Mouse (Mus musculus) gastrocnemius, adult 2 months (tissue): ENCODE data around the gene Hsd17b12. TPM values are rescaled to one million over a fixed set of nuclear protein-coding genes. Genes with fewer than 3 reads are reported as not detected.

Experiments
- DNase-seq: peaks from one replicate; pipeline ENCODE4 v3.0.0; 2022
- H3K27ac ChIP-seq: fragments of 200-600 bp; 2 replicates; pipeline ENCODE4 v1.8.1; 2022; ENCODE audit warnings: mild to moderate bottlenecking
- H3K4me3 ChIP-seq: fragments of 200-600 bp; 2 replicates; pipeline ENCODE4 v1.8.1; 2022; ENCODE audit warnings: mild to moderate bottlenecking, moderate library complexity
- CTCF ChIP-seq: fragments of 200-600 bp; IDR thresholded peaks from 2 replicates; pipeline ENCODE4 v1.8.1; 2022; ENCODE audit warnings: antibody characterized with exemption, mild to moderate bottlenecking, moderate library complexity
- intact Hi-C: fragments of 180-260 bp; cut with DNase I; formaldehyde crosslinking; loops from one replicate; pipeline ENCODE4 v1.15.1; 2025
- microRNA-seq: library from miRNA; unstranded; fragments of <30 nt; microRNA quantifications from one replicate; pipeline ENCODE4 v1.2.0, GENCODE M21; 2021
- total RNA-seq, 2 experiments: library from RNA; stranded (reverse); gene quantifications; 2 replicates each; pipeline ENCODE4 v1.2.3; 2021

The Hsd17b12 gene
- total RNA-seq, 2 experiments from 2014 or later = 5.1 to 8.2 TPM

GRCm38 (mm10) chr2:94035428-94036331, 122.1 kb downstream of the Hsd17b12 start:
- Histone ChIP-seq H3K27ac (no peak overlapping the region), H3K4me3 (no peak overlapping the region)
- intact Hi-C loops = loop anchor here (2.0 kb wide), 2 partner anchors 209 to 255 kb away; no protein-coding TSS in a partner anchor
- TF ChIP-seq CTCF = peak; percentile 94
- DNase-seq = peak; percentile 68

- intact Hi-C loops = no loop called here
- Histone ChIP-seq H3K4me3 (no peak overlapping the region), H3K27ac (peak overlapping the region; percentile 69; the same call in 1 of the 2 replicates)
- DNase-seq = no peak
- TF ChIP-seq CTCF = no peak
Measured at GRCm38 (mm10) chr2:94030602-94031001, 127.2 kb downstream of the Hsd17b12 start.

DNA sequence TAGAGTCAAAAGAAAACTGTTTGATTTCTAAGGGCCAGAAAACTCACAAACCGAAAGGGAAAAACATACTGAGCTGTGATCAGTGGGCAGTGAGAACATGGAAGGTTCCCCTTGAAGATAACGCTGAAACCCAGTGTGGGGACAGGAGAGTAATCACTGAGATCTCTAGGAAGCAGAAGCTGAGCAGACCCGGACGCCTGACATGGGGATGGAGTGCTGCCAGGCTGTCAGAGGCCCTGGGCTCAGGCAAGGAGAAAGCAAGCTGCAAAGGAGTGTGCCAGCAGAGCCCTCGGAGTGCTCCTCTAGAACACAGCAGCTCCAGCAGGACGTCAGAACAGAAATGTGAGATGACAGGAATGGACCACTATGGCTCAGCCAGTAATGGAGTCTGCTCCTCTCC, 133.1 kb downstream of the Hsd17b12 start:
- intact Hi-C loops = no loop called here
- no peak overlapping the region for H3K4me3 ChIP-seq
- no peak overlapping the region for H3K27ac ChIP-seq
- DNase-seq = no peak
- TF ChIP-seq CTCF = no peak

GRCm38 (mm10) chr2:94010335-94011291, 147.2 kb downstream of the Hsd17b12 start, which contains the start of gene Alkbh3:
TSS of gene Alkbh3 (minus strand) at chr2:94010807.
- DNase-seq = peak; percentile 94
- intact Hi-C loops = no loop called here
- H3K27ac ChIP-seq = peak within 1 kb of the TSS; percentile 95

DNA sequence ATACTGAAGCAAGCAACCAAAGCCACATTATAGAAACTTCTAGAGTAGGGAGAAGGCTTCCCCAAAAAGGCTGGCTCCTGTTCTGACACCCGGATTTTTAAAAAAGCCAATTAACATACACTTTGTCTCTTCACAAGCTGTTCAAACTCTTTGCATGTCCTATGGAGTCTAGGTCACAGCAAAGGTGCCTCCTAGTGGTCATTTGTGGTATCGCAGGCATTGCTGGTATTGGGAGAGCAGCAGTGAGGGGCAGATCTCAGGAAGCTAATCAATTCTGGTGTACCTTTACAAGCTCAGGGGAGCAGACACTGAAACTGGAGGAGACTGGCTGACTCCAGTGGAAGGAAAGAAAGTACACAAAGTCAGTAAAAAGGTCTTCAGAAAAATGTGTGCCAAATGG, 155.4 kb downstream of the Hsd17b12 start:
- peak; percentile 84 for DNase-seq
- intact Hi-C loops = loop anchor here (1.0 kb wide), 1 partner anchor 131 kb away; no protein-coding TSS in a partner anchor

More at GRCm38 (mm10) chr2:94010335-94011291, 147.2 kb downstream of the Hsd17b12 start, which contains the start of gene Alkbh3:
- peak within 1 kb of the TSS; percentile 90 for H3K4me3 ChIP-seq
- TF ChIP-seq CTCF = no peak

GRCm38 (mm10) chr2:94001918-94002317, 155.8 kb downstream of the Hsd17b12 start:
- no peak overlapping the region for H3K27ac ChIP-seq
- intact Hi-C loops = loop anchor here (1.0 kb wide), 1 partner anchor 131 kb away; no protein-coding TSS in a partner anchor

More for the DNA sequence above, 155.4 kb downstream of the Hsd17b12 start:
- Histone ChIP-seq H3K4me3 (no peak overlapping the region), H3K27ac (no peak overlapping the region)
- peak; percentile 99 for TF ChIP-seq CTCF

DNA sequence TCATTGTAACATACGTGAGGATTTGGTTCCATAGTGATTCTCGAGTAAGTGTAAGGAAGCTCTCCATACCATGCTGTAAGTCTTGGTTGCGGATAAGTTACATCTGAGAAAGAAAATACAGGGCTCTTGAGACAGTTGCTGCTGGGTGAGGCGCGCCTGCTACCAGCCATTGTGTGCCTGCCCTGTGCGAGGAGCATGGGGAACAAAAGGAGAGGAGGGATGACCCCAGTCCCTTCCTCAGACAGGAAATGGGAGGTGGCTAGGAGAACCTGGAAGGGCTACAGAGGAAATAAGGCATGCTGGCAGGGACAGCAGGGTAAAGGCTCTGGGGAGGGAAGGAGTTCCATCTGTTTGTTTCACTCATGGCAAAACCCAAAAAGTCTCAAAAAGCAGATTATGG, 156.4 kb downstream of the Hsd17b12 start:
- no peak for DNase-seq
- Histone ChIP-seq H3K4me3 (no peak overlapping the region), H3K27ac (no peak overlapping the region)
- intact Hi-C loops = no loop called here
- TF ChIP-seq CTCF = no peak

More at GRCm38 (mm10) chr2:94001918-94002317, 155.8 kb downstream of the Hsd17b12 start:
- H3K4me3 ChIP-seq = no peak overlapping the region
- TF ChIP-seq CTCF = no peak
- no peak for DNase-seq

GRCm38 (mm10) chr2:93996254-93996653, 161.5 kb downstream of the Hsd17b12 start, which contains the start of gene Gm27027:
TSS of gene Gm27027 (minus strand) at chr2:93996354.
- no peak for TF ChIP-seq CTCF
- intact Hi-C loops = no loop called here
- Histone ChIP-seq H3K27ac (no peak within 1 kb of the TSS), H3K4me3 (no peak within 1 kb of the TSS)
- DNase-seq = no peak

DNA sequence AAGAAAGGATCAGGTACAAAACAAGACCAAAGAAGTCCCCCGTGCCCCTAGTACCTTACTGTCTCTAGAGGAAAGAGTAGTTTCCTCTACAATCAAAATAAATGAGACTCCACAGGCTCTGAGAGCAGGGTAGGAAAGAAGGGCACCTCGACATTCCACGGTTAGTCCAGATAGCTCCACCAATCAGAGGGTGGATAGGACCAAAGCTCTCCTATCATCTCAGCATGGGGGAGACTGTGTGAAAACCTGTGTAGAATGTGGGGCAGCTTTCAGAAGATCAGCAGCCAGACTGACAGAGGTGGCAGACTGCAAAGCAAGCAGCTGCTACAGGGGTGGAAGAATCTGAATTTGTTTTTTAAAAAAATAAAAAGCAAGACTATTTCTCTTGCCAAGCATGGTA, 165.0 kb downstream of the Hsd17b12 start:
- intact Hi-C loops = no loop called here
- no peak for TF ChIP-seq CTCF
- no peak for DNase-seq
- H3K4me3 ChIP-seq = no peak overlapping the region
- H3K27ac ChIP-seq = peak overlapping the region; percentile 16

DNA sequence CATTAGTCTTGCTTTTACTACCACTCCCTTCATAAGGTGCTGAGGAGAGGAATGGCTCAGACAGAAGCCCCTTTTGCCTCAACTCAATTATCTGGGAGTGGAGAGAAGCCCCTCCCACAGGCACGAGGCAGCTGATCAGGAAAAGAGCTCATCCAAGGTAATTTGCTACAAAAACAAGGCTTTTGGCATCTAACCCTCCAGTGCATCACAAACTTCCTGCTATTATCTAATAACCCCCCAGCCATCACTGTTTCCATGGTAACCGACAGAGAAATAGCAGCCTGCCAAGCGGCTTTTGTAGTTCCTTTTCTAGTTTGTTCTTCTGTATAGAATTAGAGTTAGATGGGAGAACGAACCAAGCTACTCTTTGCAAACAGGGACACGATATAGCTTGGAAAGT, 165.5 kb downstream of the Hsd17b12 start:
- Histone ChIP-seq H3K27ac (peak overlapping the region; percentile 16), H3K4me3 (no peak overlapping the region)
- TF ChIP-seq CTCF = no peak
- intact Hi-C loops = no loop called here
- DNase-seq = no peak

DNA sequence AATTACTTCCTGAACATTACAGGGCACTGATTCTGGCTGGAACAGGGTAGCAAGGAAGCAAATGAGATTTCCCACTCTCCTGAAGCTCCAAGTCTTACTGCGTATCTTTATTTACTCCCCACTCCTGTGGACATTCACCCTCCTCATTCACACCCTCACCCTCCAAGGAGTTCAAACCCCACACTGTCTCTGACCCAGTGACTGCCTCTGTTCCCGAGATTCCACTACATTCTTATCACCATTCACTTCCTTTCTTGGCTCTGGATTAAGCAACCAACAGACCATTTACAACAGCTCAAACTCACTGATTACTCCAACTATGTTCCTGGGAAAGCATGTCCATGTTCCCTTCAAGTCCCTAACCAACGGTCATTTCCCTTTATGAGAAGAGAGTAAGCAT, 166.4 kb downstream of the Hsd17b12 start:
- Histone ChIP-seq H3K27ac (no peak overlapping the region), H3K4me3 (no peak overlapping the region)
- no peak for DNase-seq
- TF ChIP-seq CTCF = no peak
- intact Hi-C loops = no loop called here

- intact Hi-C loops = no loop called here
- no peak overlapping the region for H3K27ac ChIP-seq
- no peak for TF ChIP-seq CTCF
- H3K4me3 ChIP-seq = no peak overlapping the region
- no peak for DNase-seq
Measured at GRCm38 (mm10) chr2:93988440-93988839, 169.3 kb downstream of the Hsd17b12 start.

Small RNA genes lying within 50 kb of the gene (microRNA-seq; reads per million reads assigned to microRNA genes)
- gene Gm23630 = not detected

Other genes starting within 250 kb of the Hsd17b12 start
- gene Gm13889, start 200.8 kb downstream of the Hsd17b12 start, total RNA-seq = 1 to 10 TPM; 4.1 to 6.1 TPM
- gene Gm27027, start 161.6 kb downstream of the Hsd17b12 start, total RNA-seq = not detected
- gene Alkbh3, start 147.2 kb downstream of the Hsd17b12 start, total RNA-seq = 10 to 100 TPM; 54.8 to 55.7 TPM
- gene Ttc17, start 248.7 kb upstream of the Hsd17b12 start, total RNA-seq = 10 to 100 TPM; 23.5 to 24.9 TPM